Mouse (Mus musculus): Measurements from ENCODE around the gene Mrps35.

Gene Mrps35

DNA sequence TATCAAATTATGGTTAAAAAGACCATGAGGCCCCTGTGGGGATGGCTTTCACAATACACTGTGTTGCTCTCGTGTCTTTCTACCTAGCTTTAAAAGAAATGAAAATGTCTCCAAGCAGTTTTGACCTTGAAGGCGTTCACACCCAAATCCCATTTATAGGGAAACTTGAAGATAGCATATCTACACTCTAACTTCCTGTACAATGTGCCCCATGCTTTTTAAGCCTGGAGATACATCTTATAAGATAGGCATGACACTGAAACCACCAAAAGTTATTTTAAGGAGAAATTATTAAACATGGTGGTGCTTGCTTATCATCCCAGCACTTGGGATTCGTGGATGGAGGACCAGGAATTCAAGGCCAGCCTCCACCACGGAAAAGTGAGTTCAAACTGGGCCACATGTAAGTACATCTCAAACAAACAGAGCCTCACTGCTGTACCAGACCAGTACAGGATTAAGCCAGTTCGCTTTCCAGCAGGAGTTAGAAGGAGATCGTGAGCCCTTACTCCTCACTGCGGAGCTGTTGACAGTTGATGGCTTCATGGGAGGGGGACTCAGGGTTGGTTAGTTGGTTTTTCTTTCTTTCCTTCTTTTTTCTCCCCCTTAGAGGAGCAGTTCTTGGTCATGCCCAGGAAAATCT is 43.0 kb downstream of the Mrps35 start:
- in situ Hi-C loops (cut with MboI, MseI) = loop anchor here (25.0 kb wide), 1 partner anchor 1727 kb away; no protein-coding TSS in a partner anchor

- in situ Hi-C loops (cut with MboI, MseI) = loop anchor here (25.0 kb wide), 1 partner anchor 1726 kb away; no protein-coding TSS in a partner anchor
These were observed 44.1 kb downstream of the Mrps35 start, which contains the start of gene Mansc4 for GRCm38 (mm10) chr6:147086594-147087225. Gene Mansc4 (minus strand): TSS chr6:147087032.

GRCm38 (mm10) chr6:147087736-147088135 is 45.2 kb downstream of the Mrps35 start:
- in situ Hi-C loops (cut with MboI, MseI) = loop anchor here (25.0 kb wide), 1 partner anchor 1725 kb away; no protein-coding TSS in a partner anchor

GRCm38 (mm10) chr6:147088517-147088916 is 46.0 kb downstream of the Mrps35 start:
- in situ Hi-C loops (cut with MboI, MseI) = loop anchor here (25.0 kb wide), 1 partner anchor 1724 kb away; no protein-coding TSS in a partner anchor

DNA sequence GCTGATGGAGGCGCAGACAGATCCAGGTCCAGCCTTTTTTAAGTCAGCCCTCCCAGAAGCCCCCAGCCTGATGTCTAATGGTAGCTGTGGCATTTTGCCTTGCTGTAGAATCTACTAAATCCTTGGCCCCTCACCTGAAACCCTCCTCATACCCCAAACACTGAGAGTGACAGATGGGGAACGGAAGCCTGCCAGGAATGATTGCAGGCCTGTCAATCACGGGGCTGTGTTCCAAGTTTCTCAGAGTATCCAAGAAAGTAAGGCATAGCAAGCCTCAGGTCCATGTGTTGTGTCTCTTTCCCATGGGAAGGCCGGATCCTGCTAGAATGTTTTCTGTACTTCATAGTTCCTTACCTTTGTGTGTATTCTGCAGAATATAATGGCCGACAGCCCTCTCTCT is 47.6 kb downstream of the Mrps35 start:
- in situ Hi-C loops (cut with MboI, MseI) = loop anchor here (5.0 to 25.0 kb wide), 2 partner anchors 43 to 1722 kb away; no protein-coding TSS in a partner anchor

DNA sequence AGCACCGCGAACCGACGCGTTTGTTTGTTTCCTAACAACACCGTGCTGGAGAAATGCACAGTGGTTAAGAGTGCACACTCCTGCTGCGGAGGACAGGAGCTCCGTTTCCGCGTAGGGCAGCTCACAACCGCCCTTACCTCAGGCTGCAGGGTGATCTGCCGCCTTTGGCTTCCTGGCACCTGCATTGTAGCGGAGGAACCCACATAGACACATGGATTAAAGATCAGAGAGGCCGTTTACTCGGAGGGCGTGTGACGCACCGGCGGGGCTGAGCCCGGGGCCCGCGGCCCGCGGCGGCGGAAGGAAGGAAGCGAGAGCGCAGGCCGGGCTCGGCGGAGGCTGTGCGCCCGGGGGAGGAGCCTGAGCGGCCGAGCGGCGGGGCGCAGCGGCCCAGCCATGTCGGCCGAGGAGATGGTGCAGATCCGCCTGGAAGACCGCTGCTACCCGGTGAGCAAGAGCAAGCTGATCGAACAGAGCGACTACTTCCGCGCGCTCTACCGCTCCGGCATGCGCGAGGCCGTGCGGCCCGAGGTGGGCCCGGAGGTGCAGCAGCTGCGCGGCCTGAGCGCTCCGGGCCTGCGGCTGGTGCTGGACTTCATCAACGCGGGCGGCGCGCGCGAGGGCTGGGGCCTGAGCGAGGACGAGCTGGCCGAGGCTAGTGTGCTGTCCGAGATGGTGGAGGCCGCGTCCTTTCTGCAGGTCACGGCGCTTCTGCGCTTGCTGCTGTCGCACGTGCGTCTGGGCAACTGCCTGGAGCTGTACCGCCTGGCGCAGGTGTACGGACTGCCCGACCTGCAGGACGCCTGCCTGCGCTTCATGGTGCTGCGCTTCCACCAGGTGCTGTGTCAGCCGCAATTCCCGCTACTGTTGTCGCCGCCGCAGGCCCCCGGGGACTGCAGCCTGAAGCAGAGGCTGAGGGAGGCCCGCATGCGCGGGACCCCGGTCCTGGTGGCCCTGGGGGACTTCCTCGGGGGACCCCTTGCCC is 48.9 kb downstream of the Mrps35 start, which contains the start of gene Klhl42:
Klhl42 (plus strand) TSS at position 244 of the 985 bp plus-strand sequence.
- in situ Hi-C loops (cut with MboI, MseI) = loop anchor here (5.0 to 25.0 kb wide), 2 partner anchors 44 to 1721 kb away; no protein-coding TSS in a partner anchor

DNA sequence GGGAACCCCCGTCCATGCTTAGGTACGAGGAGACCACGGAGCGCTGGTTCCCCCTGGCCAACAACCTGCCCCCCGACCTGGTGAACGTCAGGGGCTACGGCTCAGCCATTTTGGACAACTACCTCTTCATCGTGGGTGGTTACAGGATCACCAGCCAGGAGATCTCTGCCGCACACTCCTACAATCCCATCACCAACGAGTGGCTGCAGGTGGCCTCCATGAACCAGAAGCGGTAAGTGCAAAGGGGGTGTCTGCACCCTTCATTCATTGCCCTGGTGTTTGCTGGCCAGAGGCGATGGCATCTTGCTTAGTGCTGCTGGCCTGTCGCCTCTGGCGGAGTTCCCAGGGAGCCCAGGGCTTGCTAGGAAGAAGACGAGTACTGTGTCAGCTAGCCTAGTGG is 49.6 kb downstream of the Mrps35 start:
- in situ Hi-C loops (cut with MboI, MseI) = loop anchor here (5.0 to 25.0 kb wide), 2 partner anchors 45 to 1720 kb away; no protein-coding TSS in a partner anchor

DNA sequence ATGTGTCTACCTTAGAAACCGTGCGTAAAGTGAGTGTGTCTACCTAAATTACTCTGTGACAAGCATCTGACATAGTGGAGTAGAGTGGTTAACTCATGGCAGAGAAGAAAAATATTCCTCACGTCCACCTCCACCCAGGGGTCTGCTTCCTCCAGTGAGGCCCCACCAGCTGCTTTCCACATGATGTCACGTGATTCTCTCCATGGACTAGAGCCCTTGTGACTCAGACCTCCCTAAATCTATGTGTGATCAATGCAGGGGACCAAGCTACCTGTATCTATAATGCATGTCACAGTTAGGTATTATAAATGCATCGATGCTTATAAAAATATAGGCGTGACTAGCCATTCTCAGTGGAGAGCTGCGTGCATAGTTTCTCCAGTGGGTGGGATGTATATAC is 52.2 kb downstream of the Mrps35 start:
- in situ Hi-C loops (cut with MboI, MseI) = loop anchor here (5.0 to 25.0 kb wide), 2 partner anchors 47 to 1718 kb away; no protein-coding TSS in a partner anchor

DNA sequence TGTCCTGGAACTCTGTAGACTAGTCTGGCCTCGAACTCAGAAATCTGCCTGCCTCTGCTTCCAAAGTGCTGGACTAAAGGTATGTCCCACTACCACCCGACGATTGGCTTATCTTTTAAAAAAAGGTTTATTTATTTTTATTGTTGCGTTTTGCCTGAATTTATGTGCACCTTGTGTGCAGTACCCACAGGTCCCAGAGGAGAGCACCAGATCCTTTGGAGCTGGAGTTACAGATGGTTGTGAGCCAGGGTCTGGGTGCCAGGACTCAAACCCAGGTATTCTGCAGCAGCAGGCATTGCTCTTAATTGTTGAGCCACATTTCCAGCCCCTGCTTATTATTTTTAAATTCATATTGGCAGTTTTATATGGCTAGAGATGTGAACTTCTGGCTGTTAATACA is 53.5 kb downstream of the Mrps35 start:
- in situ Hi-C loops (cut with MboI, MseI) = loop anchor here (25.0 kb wide), 1 partner anchor 1716 kb away; no protein-coding TSS in a partner anchor

- in situ Hi-C loops (cut with MboI, MseI) = loop anchor here (25.0 kb wide), 1 partner anchor 1715 kb away; no protein-coding TSS in a partner anchor
These were observed 54.4 kb downstream of the Mrps35 start for GRCm38 (mm10) chr6:147096934-147097333.

DNA sequence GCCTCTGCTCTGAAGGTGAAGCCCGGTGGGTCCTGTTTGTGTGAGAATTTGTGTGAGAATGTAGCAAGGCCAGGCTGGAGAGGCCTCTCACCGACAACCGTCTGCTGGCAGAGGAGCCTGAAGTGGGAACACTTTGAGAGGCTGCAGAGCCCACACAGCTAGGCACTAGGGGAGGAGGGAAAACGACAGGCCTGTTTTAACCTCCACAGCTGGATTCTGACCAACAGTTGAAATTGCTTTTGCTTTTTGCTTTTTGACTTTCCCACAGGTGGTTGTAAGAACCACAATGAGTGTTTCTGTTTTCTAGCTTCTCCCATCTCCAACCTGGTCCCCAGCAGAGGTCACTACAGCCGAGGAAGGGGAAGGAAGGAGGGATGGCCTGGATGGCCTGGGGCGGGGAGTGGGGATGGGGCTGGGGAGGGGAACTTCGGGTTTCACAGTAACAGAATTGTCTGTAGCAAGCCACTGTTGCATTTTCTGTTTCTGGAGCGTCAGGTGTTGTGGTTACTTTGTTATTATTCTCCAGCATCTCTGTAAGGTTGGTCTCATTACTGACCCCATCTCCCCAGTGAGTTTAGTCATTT is 54.9 kb downstream of the Mrps35 start:
- in situ Hi-C loops (cut with MboI, MseI) = loop anchor here (25.0 kb wide), 1 partner anchor 1715 kb away; no protein-coding TSS in a partner anchor

- in situ Hi-C loops (cut with MboI, MseI) = loop anchor here (25.0 kb wide), 1 partner anchor 1713 kb away; no protein-coding TSS in a partner anchor
These were observed 57.1 kb downstream of the Mrps35 start for GRCm38 (mm10) chr6:147099458-147100277.

DNA sequence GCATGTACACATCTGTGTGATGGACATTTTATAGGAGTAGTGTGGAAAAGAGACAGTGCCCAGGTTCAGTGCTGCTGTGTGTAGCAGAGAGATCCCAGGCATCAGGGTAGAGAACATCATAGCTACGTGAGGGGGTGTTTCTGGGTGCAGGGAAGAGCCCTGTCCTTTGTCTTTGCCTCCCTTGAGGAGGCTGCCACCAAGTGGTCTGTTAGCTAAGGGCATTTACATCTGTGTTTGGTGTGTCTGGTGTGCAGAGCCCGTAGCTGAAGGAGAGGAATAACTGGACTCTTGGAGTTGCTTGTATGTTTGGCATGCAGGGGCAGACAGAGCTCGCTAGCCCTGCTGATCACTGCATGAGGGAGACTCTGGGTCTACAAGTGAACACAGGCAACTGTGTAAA is 59.7 kb downstream of the Mrps35 start:
- in situ Hi-C loops (cut with MboI, MseI) = no loop called here

GRCm38 (mm10) chr6:147105529-147105928 is 63.0 kb downstream of the Mrps35 start:
- in situ Hi-C loops (cut with MboI, MseI) = no loop called here

- in situ Hi-C loops (cut with MboI, MseI) = no loop called here
These were observed 64.2 kb downstream of the Mrps35 start for GRCm38 (mm10) chr6:147106716-147107115.

GRCm38 (mm10) chr6:147109283-147109682 is 66.7 kb downstream of the Mrps35 start:
- in situ Hi-C loops (cut with MboI, MseI) = no loop called here

DNA sequence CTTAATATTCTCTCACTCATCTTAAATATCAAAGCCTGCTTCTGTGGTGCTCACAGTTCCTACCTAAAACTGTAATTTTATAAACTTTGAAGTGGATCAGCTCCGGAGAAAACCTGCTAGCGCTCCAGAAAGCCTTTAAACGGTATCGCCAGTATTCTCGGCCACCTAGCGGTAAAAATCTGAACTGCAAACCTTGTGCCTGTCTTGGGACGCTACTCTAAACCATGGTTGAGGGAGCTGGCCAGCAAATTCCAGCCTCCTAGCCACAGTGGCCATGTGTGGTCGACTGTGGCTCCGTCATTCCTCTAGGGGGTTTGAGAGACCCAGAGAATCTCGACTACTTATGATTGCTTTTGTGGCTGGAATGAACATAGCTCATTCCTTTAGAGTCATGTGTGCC is 74.0 kb downstream of the Mrps35 start:
- in situ Hi-C loops (cut with MboI, MseI) = no loop called here

DNA sequence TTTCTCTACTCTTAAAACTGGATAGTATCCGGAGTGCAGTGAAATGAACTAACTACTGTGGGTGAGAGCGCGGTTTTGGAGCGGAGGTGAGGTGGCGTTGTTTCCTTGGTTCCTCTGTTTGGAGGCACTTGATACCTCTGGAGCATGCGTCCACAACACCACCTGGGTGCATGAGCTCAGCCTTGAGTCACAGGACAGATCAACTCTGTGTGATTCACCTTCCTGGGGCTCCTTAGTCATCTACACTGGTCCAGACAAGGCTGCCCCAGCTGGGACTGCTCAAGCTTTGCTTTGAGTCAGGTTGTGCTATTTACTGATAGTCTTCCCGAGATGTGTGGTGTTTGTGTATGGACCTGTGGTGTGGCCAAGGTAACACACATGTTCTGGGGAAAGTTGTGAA is 75.2 kb downstream of the Mrps35 start:
- in situ Hi-C loops (cut with MboI, MseI) = no loop called here

- in situ Hi-C loops (cut with MboI, MseI) = no loop called here
These were observed 75.6 kb downstream of the Mrps35 start for GRCm38 (mm10) chr6:147118190-147118589.

DNA sequence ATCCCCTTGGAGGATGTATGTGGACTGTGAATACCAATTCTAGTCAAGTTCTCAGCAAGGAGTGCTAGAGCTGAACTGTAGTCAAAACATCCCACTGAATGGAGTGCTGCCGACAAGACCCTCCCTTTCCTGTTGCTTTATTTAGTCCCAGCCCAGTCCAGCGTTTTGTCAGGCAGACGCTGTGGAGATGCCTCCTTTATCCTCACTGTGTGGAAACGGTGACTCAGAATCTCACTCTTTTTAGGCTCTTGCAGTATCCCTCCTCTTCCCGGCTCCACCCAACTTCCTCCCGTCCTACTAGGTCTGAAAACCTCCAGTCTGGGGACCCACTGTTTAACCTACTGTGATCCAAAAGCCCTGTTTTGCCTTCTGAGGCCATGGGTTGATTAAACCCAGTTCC is 78.8 kb downstream of the Mrps35 start:
- in situ Hi-C loops (cut with MboI, MseI) = no loop called here

All from T-helper 2 cell (primary cell).